Mouse (Mus musculus) Patski (cell line): ENCODE results near the gene Arhgap25. TPM values are rescaled to one million over a fixed set of nuclear protein-coding genes. Genes with fewer than 3 reads are reported as not detected.
A peak's percentile ranks its signal among the peaks of the same experiment; 100 is the strongest.
"Not testable (repeated sequence)": the region's sequence is repeated elsewhere in the genome, so short reads cannot be mapped to it uniquely, and the experiment has no call there.

Experiments
- ATAC-seq: fragments of 100-300 bp; one replicate; pipeline ENCODE4 v1.8.0; 2021
- CTCF ChIA-PET: fragments of 350-600 bp; sonication (Branson Sonifier 250); formaldehyde crosslinking; loops from one replicate; lab custom pipeline; 2022; ENCODE audit warnings: inconsistent platforms; lab: Charles Lee
- POLR2A ChIA-PET: fragments of 350-600 bp; sonication (Branson Sonifier 250); formaldehyde crosslinking; loops from one replicate; lab custom pipeline; 2022; ENCODE audit warnings: antibody characterized with exemption, inconsistent platforms; lab: Charles Lee
- DNase-seq: peaks from one replicate; pipeline ENCODE4 v3.0.0-alpha.2; 2011; ENCODE audit warnings: low read depth, low spot score
- H3K27me3 ChIP-seq: fragments of 371-371 bp; one replicate; pipeline ENCODE4 v1.5.1; 2021
- CTCF ChIP-seq: fragments of 100-300 bp; IDR thresholded peaks from one replicate; pipeline ENCODE4 v1.5.1; 2021
- in situ Hi-C: fragments of 300-500 bp; cut with MboI; formaldehyde crosslinking; loops from 3 replicates; pipeline ENCODE4 v1.11.1; 2018; ENCODE audit warnings: low pct_unique_long_range_greater_than_20kb, mixed read lengths
- polyA plus RNA-seq: library from polyadenylated mRNA; unstranded; gene quantifications from one replicate; pipeline ENCODE4 v1.2.3, GENCODE M21; 2021

The Arhgap25 gene
- polyA plus RNA-seq, 1 experiment from 2014 or later, result 0.03 TPM

GRCm38 (mm10) chr6:87484806-87485205 lies 48.3 kb downstream of the Arhgap25 start:
- ChIA-PET CTCF (interaction anchor here (1.0 to 1.2 kb wide), 3 partner anchors 18 to 32 kb away, joined by 3 to 5 read pairs (median 3); no protein-coding TSS in a partner anchor), POLR2A (no interaction called here)
- no peaks in the 10 kb centered on the region for H3K27me3 ChIP-seq
- TF ChIP-seq CTCF, result no peak
- ATAC-seq (no peak), DNase-seq (peak; percentile 49)
- in situ Hi-C loops, result no loop called here

- ChIA-PET CTCF (no interaction called here), POLR2A (no interaction called here)
- DNase-seq, result no peak
- no peaks in the 10 kb centered on the region for H3K27me3 ChIP-seq
- in situ Hi-C loops, result no loop called here
- ATAC-seq, result no peak
- TF ChIP-seq CTCF, result no peak
Observed at GRCm38 (mm10) chr6:87483900-87484289, 49.2 kb downstream of the Arhgap25 start.

GRCm38 (mm10) chr6:87483224-87483899 lies 49.7 kb downstream of the Arhgap25 start:
- DNase-seq (no peak), ATAC-seq (no peak)
- in situ Hi-C loops, result no loop called here
- H3K27me3 ChIP-seq, result no peaks in the 10 kb centered on the region
- TF ChIP-seq CTCF, result no peak
- ChIA-PET POLR2A (interaction anchor here (0.7 kb wide), 1 partner anchor 83 kb away, joined by 6 read pairs; no protein-coding TSS in a partner anchor), CTCF (no interaction called here)

- POLR2A ChIA-PET, result no interaction called here
- DNase-seq (no peak), ATAC-seq (no peak)
- in situ Hi-C loops, result no loop called here
- H3K27me3 ChIP-seq, result no peaks in the 10 kb centered on the region
- CTCF ChIA-PET, result interaction anchor here (1.0 to 2.4 kb wide), 3 partner anchors 14 to 34 kb away, joined by 3 to 6 read pairs (median 3); no protein-coding TSS in a partner anchor
- TF ChIP-seq CTCF, result no peak
Observed at GRCm38 (mm10) chr6:87479291-87479999, 53.6 kb downstream of the Arhgap25 start.

GRCm38 (mm10) chr6:87478847-87479246 lies 54.2 kb downstream of the Arhgap25 start:
- no peak for TF ChIP-seq CTCF
- CTCF ChIA-PET, result interaction anchor here (1.0 to 2.4 kb wide), 3 partner anchors 13 to 35 kb away, joined by 3 to 6 read pairs (median 3); no protein-coding TSS in a partner anchor
- POLR2A ChIA-PET, result no interaction called here
- in situ Hi-C loops, result no loop called here
- H3K27me3 ChIP-seq, result no peaks in the 10 kb centered on the region
- no peak for ATAC-seq
- no peak for DNase-seq

GRCm38 (mm10) chr6:87475223-87475622 lies 57.8 kb downstream of the Arhgap25 start:
- no peak for TF ChIP-seq CTCF

GRCm38 (mm10) chr6:87470098-87470497 lies 63.0 kb downstream of the Arhgap25 start:
- H3K27me3 ChIP-seq, POLR2A ChIA-PET, in situ Hi-C loops, ATAC-seq, DNase-seq: not testable (repeated sequence)
- CTCF ChIA-PET, result interaction anchor here (0.9 to 1.7 kb wide), 2 partner anchors 43 to 52 kb away, joined by 3 read pairs; no protein-coding TSS in a partner anchor

More at GRCm38 (mm10) chr6:87475223-87475622, 57.8 kb downstream of the Arhgap25 start:
- in situ Hi-C loops, result no loop called here
- H3K27me3 ChIP-seq, result no peaks in the 10 kb centered on the region
- peak; percentile 60 for ATAC-seq
- POLR2A ChIA-PET, result no interaction called here
- CTCF ChIA-PET, result interaction anchor here (0.6 to 2.4 kb wide), 2 partner anchors 9 to 38 kb away, joined by 3 to 5 read pairs; no protein-coding TSS in a partner anchor
- peak; percentile 13 for DNase-seq

- ChIA-PET POLR2A (no interaction called here), CTCF (interaction anchor here (1.2 to 2.3 kb wide), 4 partner anchors 19 to 54 kb away, joined by 3 to 10 read pairs (median 6); no protein-coding TSS in a partner anchor)
- no peaks in the 10 kb centered on the region for H3K27me3 ChIP-seq
- no peak for TF ChIP-seq CTCF
- ATAC-seq, result no peak
- no peak for DNase-seq
- in situ Hi-C loops, result loop anchor here (5.0 kb wide), 1 partner anchor 44 kb away; no protein-coding TSS in a partner anchor
Observed at GRCm38 (mm10) chr6:87468372-87468771, 64.7 kb downstream of the Arhgap25 start.

- CTCF ChIA-PET, result interaction anchor here (1.2 to 2.3 kb wide), 3 partner anchors 18 to 46 kb away, joined by 3 to 10 read pairs (median 8); no protein-coding TSS in a partner anchor
- ATAC-seq (no peak), DNase-seq (no peak)
- in situ Hi-C loops, result loop anchor here (5.0 kb wide), 1 partner anchor 45 kb away; no protein-coding TSS in a partner anchor
- no peak for TF ChIP-seq CTCF
- POLR2A ChIA-PET, result no interaction called here
- H3K27me3 ChIP-seq, result peaks cover 7% of the 10 kb centered on the region
Observed at GRCm38 (mm10) chr6:87467373-87467772, 65.7 kb downstream of the Arhgap25 start.

- CTCF ChIA-PET, result interaction anchor here (0.7 to 2.3 kb wide), 23 partner anchors 9 to 205 kb away, joined by 3 to 17 read pairs (median 4); partner anchors contain the start of gene Aplf
- DNase-seq (peak; percentile 25), ATAC-seq (no peak)
- in situ Hi-C loops, result loop anchor here (5.0 kb wide), 1 partner anchor 46 kb away; no protein-coding TSS in a partner anchor
- peak; percentile 94 for TF ChIP-seq CTCF
- POLR2A ChIA-PET, result no interaction called here
- peaks cover 8% of the 10 kb centered on the region for H3K27me3 ChIP-seq
Observed at GRCm38 (mm10) chr6:87466221-87466620, 66.8 kb downstream of the Arhgap25 start.
